Mouse (Mus musculus) MEL-GATA-1-ER (cell line): Measurements from ENCODE around the gene Abcb1b.
"Not testable (repeated sequence)": the region's sequence is repeated elsewhere in the genome, so short reads cannot be mapped to it uniquely, and the experiment has no call there.

Experiments
- DNase-seq: peaks from one replicate; pipeline ENCODE4 v3.0.0-alpha.2; 2012; ENCODE audit warnings: low read depth; ENCODE audit errors: extremely low read depth

The Abcb1b gene

GRCm38 (mm10) chr5:8797987-8798751, at the start of gene Abcb1b:
Gene Abcb1b (plus strand): TSS chr5:8798147.
- DNase-seq: no peak

- DNase-seq: no peak
Observed at GRCm38 (mm10) chr5:8772866-8773265, 25.1 kb upstream of the Abcb1b start.

GRCm38 (mm10) chr5:8778311-8778710, 19.6 kb upstream of the Abcb1b start:
- no peak for DNase-seq

- no peak for DNase-seq
Observed at GRCm38 (mm10) chr5:8778751-8779150, 19.2 kb upstream of the Abcb1b start.

- no peak for DNase-seq
Observed at GRCm38 (mm10) chr5:8792281-8792680, 5.7 kb upstream of the Abcb1b start.

- DNase-seq: no peak
Observed at GRCm38 (mm10) chr5:8798752-8799115, 787 bp downstream of the Abcb1b start.

GRCm38 (mm10) chr5:8805742-8806141, 7.8 kb downstream of the Abcb1b start:
- no peak for DNase-seq

GRCm38 (mm10) chr5:8807137-8808004, 9.4 kb downstream of the Abcb1b start:
- no peak for DNase-seq

GRCm38 (mm10) chr5:8813872-8814271, 15.9 kb downstream of the Abcb1b start:
- DNase-seq: no peak

- DNase-seq: no peak
Observed at GRCm38 (mm10) chr5:8819635-8820591, 22.0 kb downstream of the Abcb1b start.

- not testable (repeated sequence) for DNase-seq
Observed at GRCm38 (mm10) chr5:8820592-8821104, 22.7 kb downstream of the Abcb1b start.

GRCm38 (mm10) chr5:8838661-8839438, 40.9 kb downstream of the Abcb1b start:
- DNase-seq: no peak

GRCm38 (mm10) chr5:8839651-8840050, 41.7 kb downstream of the Abcb1b start:
- DNase-seq: no peak

- peak; percentile 39 for DNase-seq
Observed at GRCm38 (mm10) chr5:8840887-8841286, 42.9 kb downstream of the Abcb1b start.

GRCm38 (mm10) chr5:8842815-8843214, 44.9 kb downstream of the Abcb1b start:
- no peak for DNase-seq

- DNase-seq: not testable (repeated sequence)
Observed at GRCm38 (mm10) chr5:8848607-8849575, 50.9 kb downstream of the Abcb1b start.

GRCm38 (mm10) chr5:8850851-8851250, 52.9 kb downstream of the Abcb1b start:
- DNase-seq: no peak

- DNase-seq: no peak
Observed at GRCm38 (mm10) chr5:8857201-8857600, 59.3 kb downstream of the Abcb1b start.

- DNase-seq: no peak
Observed at GRCm38 (mm10) chr5:8861811-8862210, 63.9 kb downstream of the Abcb1b start.
